In the genomic region with DNA sequence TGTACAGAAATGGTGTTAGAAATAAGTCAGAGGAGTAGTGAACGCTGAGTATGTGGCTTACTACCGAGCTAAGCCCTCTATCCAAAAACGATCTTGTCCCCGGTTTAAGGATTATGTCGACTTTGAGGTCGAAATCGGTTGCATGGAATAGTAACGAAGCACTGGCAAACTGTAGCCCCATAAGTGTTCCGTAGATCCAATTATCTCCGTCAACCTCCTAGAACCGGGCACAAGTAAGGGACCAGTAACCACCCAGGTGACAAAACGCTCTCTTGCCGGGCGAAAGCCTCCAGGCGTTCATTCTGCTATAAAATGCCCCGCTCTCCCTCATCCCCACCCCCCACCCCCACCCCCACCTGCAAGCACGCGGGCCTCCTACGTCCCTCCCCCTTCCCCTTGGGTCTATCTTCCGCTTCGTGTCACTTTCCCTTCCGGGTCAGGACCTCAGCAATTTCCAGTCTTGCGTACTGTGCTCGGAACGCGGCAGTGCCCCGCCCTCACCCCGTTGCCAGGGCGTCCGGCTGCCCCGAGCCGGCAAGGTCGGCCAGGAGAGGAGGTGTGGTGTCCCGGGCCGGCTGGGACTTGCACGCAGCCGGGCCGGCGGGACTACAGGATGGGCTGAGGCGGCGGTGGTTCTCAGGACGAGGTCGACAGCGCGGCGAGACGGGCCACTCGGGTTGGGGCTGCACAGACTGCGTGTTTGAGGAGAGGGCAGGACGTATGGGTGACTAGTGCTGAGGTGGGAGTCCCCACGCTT, we compare ENCODE assay signal across 8 mouse cellular contexts. TPM values are rescaled to one million over a fixed set of nuclear protein-coding genes. Genes with fewer than 3 reads are reported as not detected.
A peak's percentile ranks its signal among the peaks of the same experiment; 100 is the strongest.
DNase-seq lines count a peak whose midpoint lies in the region; ATAC-seq and TF ChIP-seq lines count a peak whose summit lies in the region.

TSS of gene Cdkl3 (plus strand) at position 450 of the 757 bp plus-strand sequence.

- H3K9ac ChIP-seq in embryonic facial prominence, embryonic 13.5 days = peak within 1 kb of the TSS; percentile 84
- H3K9ac ChIP-seq in heart, adult 2 months (ENCODE audit: low read depth, low read length) = peak within 1 kb of the TSS; percentile 89
- H3K9ac ChIP-seq in limb, embryonic 13.5 days = peak within 1 kb of the TSS; percentile 87
- H3K9ac ChIP-seq in midbrain, embryonic 16.5 days (ENCODE audit: low read depth, low read length) = peak within 1 kb of the TSS; percentile 95

- TF ChIP-seq POLR2A in heart, adult 2 months (IDR thresholded peaks at IDR 0.05; ENCODE audit: insufficient read depth, low read depth, low read length) = peak; percentile 43

- peak; percentile 98 for DNase-seq in 3134 (ENCODE audit: extremely low read depth, insufficient read length, low spot score)
- DNase-seq in adrenal gland, postnatal 36 days = peak; percentile 98
- DNase-seq in heart, adult 2 months = peak; percentile 93 to 97
- peak; percentile 96 to 97 for DNase-seq in kidney, adult 8-10 months
- peak; percentile 82 to 93 for DNase-seq in spleen, postnatal 10 days (ENCODE audit: low spot score in 2 of 2)

- ATAC-seq in embryonic facial prominence, embryonic 13.5 days (ENCODE audit: insufficient number of reproducible peaks, insufficient read depth, low FRiP score, low TSS enrichment, low read depth) = peak; percentile 89
- ATAC-seq in limb, embryonic 13.5 days (ENCODE audit: low FRiP score, low read depth) = peak; percentile 90
- ATAC-seq in midbrain, embryonic 16.5 days = peak; percentile 91

- no peaks in the 10 kb centered on the region for H3K27me3 ChIP-seq in embryonic facial prominence, embryonic 13.5 days
- H3K27me3 ChIP-seq in heart, adult 2 months (ENCODE audit: control insufficient read depth, insufficient read depth, low read length) = no peaks in the 10 kb centered on the region
- H3K27me3 ChIP-seq in limb, embryonic 13.5 days = no peaks in the 10 kb centered on the region
- H3K27me3 ChIP-seq in midbrain, embryonic 16.5 days (ENCODE audit: control insufficient read depth, insufficient read depth, low read depth, low read length) = no peaks in the 10 kb centered on the region

- H3K27ac ChIP-seq in embryonic facial prominence, embryonic 13.5 days = peak within 1 kb of the TSS; percentile 92
- H3K27ac ChIP-seq in heart, adult 2 months = peak within 1 kb of the TSS; percentile 86
- peak within 1 kb of the TSS; percentile 91 for H3K27ac ChIP-seq in limb, embryonic 13.5 days
- H3K27ac ChIP-seq in midbrain, embryonic 16.5 days (ENCODE audit: low read length) = peak within 1 kb of the TSS; percentile 92

- peak within 1 kb of the TSS; percentile 73 for H3K4me2 ChIP-seq in embryonic facial prominence, embryonic 13.5 days
- H3K4me2 ChIP-seq in limb, embryonic 13.5 days (replicated peaks) = peak within 1 kb of the TSS; percentile 65
- H3K4me2 ChIP-seq in midbrain, embryonic 16.5 days (ENCODE audit: low read length) = peak within 1 kb of the TSS; percentile 82

- no peak for TF ChIP-seq CTCF in heart, adult 2 months (IDR thresholded peaks at IDR 0.05)

- peak; percentile 70 for TF ChIP-seq EP300 in heart, adult 2 months (IDR thresholded peaks at IDR 0.05; ENCODE audit: insufficient read depth, low read depth, low read length)

- no peaks in the 10 kb centered on the region for H3K36me3 ChIP-seq in embryonic facial prominence, embryonic 13.5 days
- peaks cover 2% of the 10 kb centered on the region; the same call in 1 of the 2 replicates for H3K36me3 ChIP-seq in heart, adult 2 months (ENCODE audit: control insufficient read depth, insufficient read depth, low read length)
- H3K36me3 ChIP-seq in limb, embryonic 13.5 days = no peaks in the 10 kb centered on the region
- H3K36me3 ChIP-seq in midbrain, embryonic 16.5 days (ENCODE audit: control insufficient read depth, insufficient read depth, low read length) = no peaks in the 10 kb centered on the region

- no peaks in the 10 kb centered on the region for H3K9me3 ChIP-seq in embryonic facial prominence, embryonic 13.5 days
- H3K9me3 ChIP-seq in limb, embryonic 13.5 days = no peaks in the 10 kb centered on the region
- H3K9me3 ChIP-seq in midbrain, embryonic 16.5 days (replicated peaks; ENCODE audit: control insufficient read depth, low read length, poor library complexity, severe bottlenecking) = no peaks in the 10 kb centered on the region

- peaks cover 1% of the 10 kb centered on the region; the same call in 1 of the 2 replicates for H3K79me2 ChIP-seq in heart, adult 2 months (replicated peaks; ENCODE audit: control insufficient read depth, insufficient read depth, low read length)

- H3K4me1 ChIP-seq in embryonic facial prominence, embryonic 13.5 days = peaks cover 27% of the 10 kb centered on the region
- no peaks in the 10 kb centered on the region for H3K4me1 ChIP-seq in heart, adult 2 months (ENCODE audit: control insufficient read depth, insufficient read depth, low read length)
- H3K4me1 ChIP-seq in limb, embryonic 13.5 days = peaks cover 34% of the 10 kb centered on the region
- H3K4me1 ChIP-seq in midbrain, embryonic 16.5 days (ENCODE audit: control insufficient read depth, insufficient read depth, low read length) = peaks cover 28% of the 10 kb centered on the region

- H3K4me3 ChIP-seq in embryonic facial prominence, embryonic 13.5 days = peak within 1 kb of the TSS; percentile 73
- peak within 1 kb of the TSS; percentile 78 for H3K4me3 ChIP-seq in heart, adult 2 months
- H3K4me3 ChIP-seq in limb, embryonic 13.5 days = peak within 1 kb of the TSS; percentile 79
- peak within 1 kb of the TSS; percentile 82 for H3K4me3 ChIP-seq in midbrain, embryonic 16.5 days (ENCODE audit: low read depth, low read length)

- intact Hi-C loops in heart, adult 2 months (cut with DNase I) = loop anchor here (5.0 to 10.0 kb wide), 2 partner anchors 242 to 399 kb away; partner anchors contain the start of genes Hnrnpab, Sar1b and Sec24a

- WGBS in embryonic facial prominence, embryonic 13.5 days = under 1% methylated on average over 51 of the region's 51 CpGs
- under 1% methylated on average over 51 of the region's 51 CpGs for WGBS in heart, adult 2 months
- under 1% methylated on average over 51 of the region's 51 CpGs for WGBS in limb, embryonic 13.5 days
- under 1% methylated on average over 51 of the region's 51 CpGs for WGBS in midbrain, embryonic 16.5 days

RNA-seq across cellular contexts. Expression of gene Cdkl3, which starts in this region (rescaled TPM):
- 1 to 10 TPM; 3.3 to 4.8 TPM for total RNA-seq in adrenal gland, postnatal 36 days (2021)
- polyA plus RNA-seq in embryonic facial prominence, embryonic 13.5 days (2015; fragmentation: Nextera tagmentation; extraction: Ambion mirVana) = 13.4 and 13.9 TPM in 2 replicates
- total RNA-seq in heart, adult 2 months (2021) = 1 to 10 TPM; 4.6 to 5.2 TPM
- 3.0 and 4.2 TPM in 2 replicates for polyA plus RNA-seq in heart, adult 2 months (2012; rRNA removed)
- polyA plus RNA-seq in limb, embryonic 13.5 days (2015; fragmentation: Nextera tagmentation; extraction: Ambion mirVana) = 12.7 and 13.4 TPM in 2 replicates
- 33.8 and 34.4 TPM in 2 replicates for polyA plus RNA-seq in midbrain, embryonic 16.5 days (2015; fragmentation: Nextera tagmentation; extraction: Ambion mirVana)

Comparison
In these comparisons a context has a peak if more than half of its experiments do, and no peak if none do; other contexts are left out.
1. Peak in every context shown above with its lines: DNase-seq, ATAC-seq, H3K4me3 ChIP-seq and H3K27ac ChIP-seq.